Mouse (Mus musculus) intestine, embryonic 15.5 days (tissue): ENCODE data around the gene Lrrn2. TPM values are rescaled to one million over a fixed set of nuclear protein-coding genes. Genes with fewer than 3 reads are reported as not detected.
"Not testable (repeated sequence)": the region's sequence is repeated elsewhere in the genome, so short reads cannot be mapped to it uniquely, and the experiment has no call there.

Experiments used
- ATAC-seq: fragments of 200-750 bp; cut with Nextera tagmentation; 2 replicates; pipeline ENCODE4 v1.8.0; 2017; ENCODE audit warnings: moderate TSS enrichment, moderate library complexity
- H3K27ac ChIP-seq: fragments of 300-500 bp; sonication (generic); 2 replicates; pipeline ENCODE4 v1.5.1; 2015; ENCODE audit warnings: mild to moderate bottlenecking, inconsistent platforms
- H3K27me3 ChIP-seq: fragments of 300-500 bp; sonication (generic); replicated peaks from 2 replicates; pipeline ENCODE4 v1.6.1; 2015; ENCODE audit warnings: inconsistent platforms
- H3K36me3 ChIP-seq: fragments of 300-500 bp; sonication (generic); 2 replicates; pipeline ENCODE4 v1.6.1; 2015; ENCODE audit warnings: inconsistent platforms
- H3K4me1 ChIP-seq: fragments of 300-500 bp; sonication (generic); replicated peaks from 2 replicates; pipeline ENCODE4 v1.6.1; 2015; ENCODE audit warnings: inconsistent platforms
- H3K4me2 ChIP-seq: fragments of 300-500 bp; sonication (generic); replicated peaks from 2 replicates; pipeline ENCODE4 v1.6.1; 2015; ENCODE audit warnings: mild to moderate bottlenecking, inconsistent platforms
- H3K4me3 ChIP-seq: fragments of 300-500 bp; sonication (generic); replicated peaks from 2 replicates; pipeline ENCODE4 v1.5.1; 2015; ENCODE audit warnings: inconsistent platforms
- H3K9ac ChIP-seq: fragments of 300-500 bp; sonication (generic); 2 replicates; pipeline ENCODE4 v1.6.1; 2015; ENCODE audit warnings: inconsistent platforms
- H3K9me3 ChIP-seq: fragments of 300-500 bp; sonication (generic); 2 replicates; pipeline ENCODE4 v1.6.1; 2016; ENCODE audit warnings: inconsistent platforms
- WGBS: fragments of 180-500 bp; shearing (Covaris S2); methylation state at CpG from one replicate; pipeline ENCODE4 v1.1.7; 2015; 5-methylcytosine and 5-hydroxymethylcytosine counted together
- polyA plus RNA-seq: library from polyadenylated mRNA; unstranded; fragments of >200 nt; fragmentation: Nextera tagmentation; extraction: Ambion mirVana; gene quantifications from 2 replicates; pipeline ENCODE4 v1.2.1, GENCODE M21; 2015

Gene Lrrn2
- polyA plus RNA-seq, 1 experiment from 2014 or later, result 4.9 TPM

DNA sequence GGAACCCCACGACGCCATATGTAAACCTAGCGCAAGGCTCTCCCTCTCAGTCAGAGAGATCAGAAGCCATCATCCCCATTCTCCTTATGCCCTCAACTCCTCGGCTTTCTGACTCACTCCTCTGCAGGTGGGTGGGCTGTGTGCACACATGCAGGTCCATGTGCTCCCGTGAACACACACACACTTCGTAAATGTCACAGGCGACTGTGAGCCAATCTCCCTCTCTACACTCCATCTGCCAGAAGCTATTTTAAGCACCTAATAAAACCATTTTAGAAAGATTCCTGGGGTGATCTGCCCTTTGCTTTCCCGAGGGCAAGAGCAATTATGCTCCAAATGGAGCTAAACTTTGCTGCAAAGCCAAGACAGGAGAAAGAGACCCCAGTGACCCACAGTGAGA is 65.8 kb downstream of the Lrrn2 start:
- H3K4me2 ChIP-seq, result no peak overlapping the region
- ATAC-seq, result no peak
- H3K36me3 ChIP-seq, result no peaks in the 10 kb centered on the region
- WGBS, result 46% methylated on average over 8 of the region's 8 CpGs
- H3K9me3 ChIP-seq, result no peaks in the 10 kb centered on the region
- H3K9ac ChIP-seq, result no peak overlapping the region
- no peak overlapping the region for H3K27ac ChIP-seq
- no peaks in the 10 kb centered on the region for H3K4me1 ChIP-seq
- no peak overlapping the region for H3K4me3 ChIP-seq
- H3K27me3 ChIP-seq, result 0 out of 2 replicates have a peak, but pooled peaks cover 3% of the 10 kb centered on the region

DNA sequence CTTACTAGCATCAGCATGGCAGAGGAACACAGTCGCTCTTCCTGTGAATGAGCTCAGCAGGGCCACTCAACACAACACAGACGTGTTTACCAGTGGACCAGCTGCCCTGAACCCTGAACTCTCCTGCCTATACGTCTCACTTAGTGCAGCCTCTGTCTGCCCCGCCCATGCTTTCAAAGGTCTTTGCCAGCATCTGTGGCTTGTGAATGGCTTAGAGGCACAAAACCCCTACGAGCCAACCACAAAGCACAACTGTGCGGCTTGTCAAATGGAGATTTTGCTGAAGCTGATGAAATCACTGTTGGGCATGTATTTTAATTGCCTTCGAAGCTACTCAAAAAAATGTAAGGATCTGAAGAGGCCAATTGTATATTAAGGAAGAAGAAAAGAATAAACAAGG is 67.7 kb downstream of the Lrrn2 start:
- 59% methylated on average over 7 of the region's 7 CpGs for WGBS
- H3K4me2 ChIP-seq, result no peak overlapping the region
- no peak for ATAC-seq

DNA sequence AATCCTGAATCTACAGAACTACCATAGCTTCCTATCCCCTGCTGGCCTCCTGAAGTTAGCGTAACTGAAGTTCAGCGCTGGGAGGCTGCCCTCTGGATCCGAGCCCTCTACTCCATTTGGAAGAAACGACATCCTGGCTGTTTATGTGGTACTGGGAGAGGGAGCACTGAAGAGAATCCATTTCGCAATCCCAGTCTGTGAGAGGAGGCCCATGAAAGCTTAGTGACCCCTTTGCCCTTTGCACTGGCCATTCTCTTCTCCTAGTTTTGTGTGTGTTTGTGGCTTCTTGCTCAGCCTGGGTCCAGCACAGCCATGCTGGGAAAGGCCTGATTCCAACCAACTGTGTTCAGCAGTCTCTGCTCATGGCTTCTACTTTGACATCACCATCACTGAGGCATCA is 76.7 kb downstream of the Lrrn2 start:
- Histone ChIP-seq H3K27ac (no peak overlapping the region), H3K4me3 (no peak overlapping the region), H3K4me1 (no peaks in the 10 kb centered on the region), H3K36me3 (no peaks in the 10 kb centered on the region), H3K27me3 (no peaks in the 10 kb centered on the region), H3K4me2 (no peak overlapping the region), H3K9me3 (no peaks in the 10 kb centered on the region), H3K9ac (no peak overlapping the region)
- WGBS, result 84% methylated on average over 5 of the region's 5 CpGs
- ATAC-seq, result no peak

More for the DNA sequence above, 67.7 kb downstream of the Lrrn2 start:
- Histone ChIP-seq H3K27ac (no peak overlapping the region), H3K9ac (no peak overlapping the region), H3K27me3 (0 out of 2 replicates have a peak, but pooled peaks cover 3% of the 10 kb centered on the region), H3K36me3 (no peaks in the 10 kb centered on the region), H3K4me3 (no peak overlapping the region), H3K9me3 (no peaks in the 10 kb centered on the region), H3K4me1 (no peaks in the 10 kb centered on the region)

- 88% methylated on average over 3 of the region's 3 CpGs for WGBS
Observed at GRCm38 (mm10) chr1:132961751-132962150, 81.7 kb downstream of the Lrrn2 start.

DNA sequence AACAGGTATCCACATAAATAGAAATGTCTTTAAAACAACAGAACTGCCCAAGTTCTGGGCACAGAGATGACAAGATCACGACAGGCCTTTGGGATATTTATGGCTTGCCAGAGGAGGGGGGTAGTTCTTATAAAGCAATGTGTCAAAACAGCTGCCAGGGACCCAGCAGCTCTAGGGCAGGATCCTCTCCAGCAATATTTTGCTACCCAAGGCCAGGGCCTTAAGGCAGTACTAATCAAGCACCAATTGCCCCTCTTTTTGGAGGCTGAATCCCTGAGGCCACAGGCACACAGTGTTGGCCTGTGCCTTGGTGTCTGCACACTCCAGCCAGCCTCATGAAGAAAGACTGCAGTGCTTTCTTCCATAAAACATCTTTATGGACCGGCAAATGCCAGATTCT is 84.0 kb downstream of the Lrrn2 start:
- H3K4me3 ChIP-seq, result no peak overlapping the region
- WGBS, result 67% methylated on average over 2 of the region's 2 CpGs
- H3K27me3 ChIP-seq, result no peaks in the 10 kb centered on the region
- no peaks in the 10 kb centered on the region for H3K4me1 ChIP-seq
- no peak overlapping the region for H3K4me2 ChIP-seq
- no peak overlapping the region for H3K27ac ChIP-seq
- ATAC-seq, result no peak
- no peaks in the 10 kb centered on the region for H3K9me3 ChIP-seq
- no peaks in the 10 kb centered on the region for H3K36me3 ChIP-seq
- no peak overlapping the region for H3K9ac ChIP-seq

More at GRCm38 (mm10) chr1:132961751-132962150, 81.7 kb downstream of the Lrrn2 start:
- Histone ChIP-seq H3K4me3 (no peak overlapping the region), H3K36me3 (no peaks in the 10 kb centered on the region), H3K4me1 (no peaks in the 10 kb centered on the region), H3K9me3 (no peaks in the 10 kb centered on the region), H3K27ac (no peak overlapping the region), H3K27me3 (no peaks in the 10 kb centered on the region), H3K4me2 (no peak overlapping the region), H3K9ac (no peak overlapping the region)
- no peak for ATAC-seq

- ATAC-seq, result no peak
- H3K9ac ChIP-seq, result no peak overlapping the region
- WGBS, result 73% methylated on average over 4 of the region's 4 CpGs
Observed at GRCm38 (mm10) chr1:132964691-132965090, 84.6 kb downstream of the Lrrn2 start.

DNA sequence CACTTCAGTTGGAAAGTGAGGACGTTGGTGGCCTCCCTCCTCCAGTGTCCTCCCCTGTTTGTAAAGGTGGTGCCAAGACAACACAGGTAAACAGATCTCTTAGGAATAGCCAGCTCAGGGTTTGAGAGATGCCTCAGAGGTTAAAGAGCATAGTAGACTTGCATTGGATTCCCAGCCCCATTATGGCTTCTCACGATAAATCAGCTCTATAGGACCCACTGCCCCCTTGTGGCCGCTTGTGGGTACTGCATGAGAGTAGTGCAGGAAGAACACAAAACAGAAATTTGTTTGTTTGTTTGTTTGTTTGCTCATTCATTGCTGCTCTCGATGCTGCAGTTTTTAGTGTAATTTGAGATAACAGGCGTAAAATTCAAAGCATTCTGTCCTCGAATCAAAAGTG is 88.6 kb downstream of the Lrrn2 start:
- WGBS, result 30% methylated on average over 6 of the region's 6 CpGs
- ATAC-seq, result no peak
- Histone ChIP-seq H3K9ac (no peak overlapping the region), H3K27ac (no peak overlapping the region), H3K36me3 (no peaks in the 10 kb centered on the region), H3K27me3 (no peaks in the 10 kb centered on the region), H3K4me3 (no peak overlapping the region), H3K4me2 (no peak overlapping the region), H3K4me1 (no peaks in the 10 kb centered on the region), H3K9me3 (no peaks in the 10 kb centered on the region)

More at GRCm38 (mm10) chr1:132964691-132965090, 84.6 kb downstream of the Lrrn2 start:
- Histone ChIP-seq H3K4me2 (no peak overlapping the region), H3K4me1 (no peaks in the 10 kb centered on the region), H3K9me3 (no peaks in the 10 kb centered on the region), H3K27me3 (no peaks in the 10 kb centered on the region), H3K36me3 (no peaks in the 10 kb centered on the region), H3K4me3 (no peak overlapping the region), H3K27ac (no peak overlapping the region)

- Histone ChIP-seq H3K27ac (no peak overlapping the region), H3K27me3 (no peaks in the 10 kb centered on the region), H3K4me1 (no peaks in the 10 kb centered on the region), H3K4me2 (no peak overlapping the region), H3K9ac (no peak overlapping the region), H3K4me3 (no peak overlapping the region), H3K36me3 (no peaks in the 10 kb centered on the region), H3K9me3 (no peaks in the 10 kb centered on the region)
- ATAC-seq, result no peak
- WGBS, result 76% methylated on average over 1 of the region's 1 CpGs
Observed at GRCm38 (mm10) chr1:132977402-132977801, 97.3 kb downstream of the Lrrn2 start.

GRCm38 (mm10) chr1:132981232-132981631 is 101.2 kb downstream of the Lrrn2 start:
- Histone ChIP-seq H3K36me3 (peaks cover 11% of the 10 kb centered on the region; the same call in 1 of the 2 replicates), H3K27me3 (no peaks in the 10 kb centered on the region), H3K4me2 (no peak overlapping the region), H3K27ac (no peak overlapping the region), H3K9me3 (no peaks in the 10 kb centered on the region), H3K4me1 (no peaks in the 10 kb centered on the region), H3K9ac (no peak overlapping the region), H3K4me3 (no peak overlapping the region)
- ATAC-seq, result no peak
- 91% methylated on average over 6 of the region's 6 CpGs for WGBS

- Histone ChIP-seq H3K4me1 (no peaks in the 10 kb centered on the region), H3K27ac (no peak overlapping the region), H3K4me3 (no peak overlapping the region), H3K27me3 (no peaks in the 10 kb centered on the region), H3K9me3 (no peaks in the 10 kb centered on the region), H3K36me3 (peaks cover 11% of the 10 kb centered on the region; the same call in 1 of the 2 replicates), H3K9ac (no peak overlapping the region), H3K4me2 (no peak overlapping the region)
- 57% methylated on average over 7 of the region's 7 CpGs for whole genome bisulfite sequencing
- ATAC-seq, result no peak
Observed at GRCm38 (mm10) chr1:132982728-132983127, 102.7 kb downstream of the Lrrn2 start.

GRCm38 (mm10) chr1:132988556-132989459 is 108.7 kb downstream of the Lrrn2 start:
- H3K9ac ChIP-seq, H3K27ac ChIP-seq, ATAC-seq, H3K4me2 ChIP-seq, H3K27me3 ChIP-seq, H3K4me3 ChIP-seq, H3K9me3 ChIP-seq, H3K4me1 ChIP-seq: not testable (repeated sequence)
- H3K36me3 ChIP-seq, result peaks cover 33% of the 10 kb centered on the region; the same call in 1 of the 2 replicates
- WGBS, result 64% methylated on average over 12 of the region's 12 CpGs
